Mouse (Mus musculus) midbrain, postnatal 0 days (tissue): ENCODE data around the gene Serpinb6e. TPM values are rescaled to one million over a fixed set of nuclear protein-coding genes. Genes with fewer than 3 reads are reported as not detected.
A peak's percentile ranks its signal among the peaks of the same experiment; 100 is the strongest.

Experiments used
- ATAC-seq: fragments of 200-750 bp; cut with Nextera tagmentation; 2 replicates; pipeline ENCODE4 v1.8.0; 2017; ENCODE audit warnings: moderate number of reproducible peaks, mild to moderate bottlenecking, moderate TSS enrichment, moderate library complexity; ENCODE audit not compliant: low FRiP score
- DNase-seq: peaks from one replicate; pipeline ENCODE4 v3.0.0-alpha.2; 2015; ENCODE audit warnings: low spot score
- H3K27ac ChIP-seq: fragments of 300-500 bp; sonication (generic); 2 replicates; pipeline ENCODE4 v1.5.1; 2014; ENCODE audit warnings: low read depth, mild to moderate bottlenecking, low read length, mixed read lengths
- H3K27me3 ChIP-seq: fragments of 300-500 bp; sonication (generic); 2 replicates; pipeline ENCODE4 v1.6.1; 2014; ENCODE audit warnings: low read length, control low read depth, mixed read lengths; ENCODE audit not compliant: insufficient read depth
- H3K36me3 ChIP-seq: fragments of 300-500 bp; sonication (generic); 2 replicates; pipeline ENCODE4 v1.6.1; 2014; ENCODE audit warnings: low read length, control low read depth, mixed read lengths; ENCODE audit not compliant: insufficient read depth
- H3K4me1 ChIP-seq: fragments of 300-500 bp; sonication (generic); 2 replicates; pipeline ENCODE4 v1.6.1; 2014; ENCODE audit warnings: mild to moderate bottlenecking, control low read depth, antibody characterized with exemption, low read length, mixed read lengths; ENCODE audit not compliant: insufficient read depth
- H3K4me2 ChIP-seq: fragments of 300-500 bp; sonication (generic); 2 replicates; pipeline ENCODE4 v1.6.1; 2014; ENCODE audit warnings: low read depth, mild to moderate bottlenecking, low read length, mixed read lengths; ENCODE audit not compliant: poor library complexity, severe bottlenecking
- H3K4me3 ChIP-seq: fragments of 300-500 bp; sonication (generic); 2 replicates; pipeline ENCODE4 v1.5.1; 2014; ENCODE audit warnings: low read depth, mild to moderate bottlenecking, low read length, moderate library complexity
- H3K9ac ChIP-seq: fragments of 300-500 bp; sonication (generic); replicated peaks from 2 replicates; pipeline ENCODE4 v1.6.1; 2014; ENCODE audit warnings: mild to moderate bottlenecking, low read length, moderate library complexity, mixed read lengths; ENCODE audit not compliant: poor library complexity, severe bottlenecking
- H3K9me3 ChIP-seq: fragments of 300-500 bp; sonication (generic); 2 replicates; pipeline ENCODE4 v1.6.1; 2016; ENCODE audit warnings: low read length, control low read depth
- CTCF ChIP-seq: IDR thresholded peaks from 2 replicates; pipeline ENCODE4 v1.5.1; 2016; ENCODE audit warnings: antibody characterized with exemption, mild to moderate bottlenecking
- WGBS: fragments of 180-500 bp; shearing (Covaris S2); extraction: QIAGEN DNeasy Blood & Tissue Kit; methylation state at CpG from one replicate; pipeline ENCODE4 v1.1.7; 2014; 5-methylcytosine and 5-hydroxymethylcytosine counted together
- polyA plus RNA-seq: library from polyadenylated mRNA; unstranded; fragments of >200 nt; fragmentation: Nextera tagmentation; extraction: Ambion mirVana; gene quantifications from 2 replicates; pipeline ENCODE4 v1.2.1, GENCODE M21; 2015
- total RNA-seq: library from RNA; depleted of rRNA; stranded (reverse); fragments of >200 nt; gene quantifications from 2 replicates; pipeline ENCODE4 v1.2.3, GENCODE M21; 2014; rRNA removed

Serpinb6e gene
- not detected in 2 replicates for total RNA-seq
- polyA plus RNA-seq = not detected in 2 replicates

DNA sequence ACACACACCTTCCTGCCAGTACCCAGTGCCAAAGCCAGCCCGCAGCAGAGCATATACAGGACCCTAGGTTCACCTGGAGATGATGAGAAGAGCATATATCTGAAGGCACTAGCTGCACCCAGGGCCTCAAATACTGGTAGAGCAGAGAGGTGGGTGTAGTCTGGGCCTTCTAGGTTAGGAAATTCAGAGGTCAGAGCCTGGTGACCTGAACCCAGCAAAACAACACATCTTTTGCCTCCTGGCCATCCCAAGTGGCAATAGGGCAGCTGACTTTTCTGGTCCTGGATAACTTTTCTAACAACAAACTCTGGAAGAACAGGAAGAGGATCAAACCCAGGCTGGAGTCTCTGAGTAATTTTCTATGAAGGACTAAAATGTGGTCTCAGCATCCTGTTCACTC is at the start of gene Serpinb6e:
Serpinb6e (minus strand) TSS at position 101 of the 400 bp plus-strand sequence.
- Histone ChIP-seq H3K4me1 (no peaks in the 10 kb centered on the region), H3K9ac (no peak within 1 kb of the TSS), H3K27ac (no peak within 1 kb of the TSS), H3K36me3 (no peaks in the 10 kb centered on the region), H3K9me3 (no peaks in the 10 kb centered on the region), H3K27me3 (no peaks in the 10 kb centered on the region), H3K4me3 (no peak within 1 kb of the TSS), H3K4me2 (no peak within 1 kb of the TSS)
- 57% methylated on average over 1 of the region's 1 CpGs for WGBS
- TF ChIP-seq CTCF = no peak
- DNase-seq = no peak
- ATAC-seq = no peak

DNA sequence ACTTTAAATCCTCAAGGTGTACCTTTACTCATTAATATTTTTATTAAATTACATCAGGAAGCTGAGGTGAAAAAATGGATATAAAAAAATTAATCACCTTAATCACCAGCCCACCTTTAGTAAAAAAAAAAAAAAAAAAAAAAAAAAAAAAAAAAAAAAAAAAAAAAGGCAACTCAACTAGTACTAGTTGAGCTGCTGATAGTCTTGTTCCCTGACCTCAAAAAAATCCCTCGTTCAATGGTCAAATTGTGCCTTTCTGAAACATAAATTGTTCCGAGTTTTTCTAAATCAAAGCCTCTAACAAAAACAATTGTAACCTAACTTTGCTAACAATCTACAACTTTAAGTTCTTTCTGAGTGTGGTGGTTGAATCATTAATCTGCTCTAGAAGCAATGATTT is 12.5 kb downstream of the Serpinb6e start:
- Histone ChIP-seq H3K4me2 (no peak overlapping the region), H3K36me3 (no peaks in the 10 kb centered on the region), H3K27me3 (no peaks in the 10 kb centered on the region), H3K27ac (no peak overlapping the region), H3K9ac (no peak overlapping the region), H3K4me1 (no peaks in the 10 kb centered on the region), H3K4me3 (no peak overlapping the region), H3K9me3 (no peaks in the 10 kb centered on the region)
- DNase-seq (no peak), ATAC-seq (no peak)
- 79% methylated on average over 2 of the region's 2 CpGs for WGBS
- TF ChIP-seq CTCF = no peak

DNA sequence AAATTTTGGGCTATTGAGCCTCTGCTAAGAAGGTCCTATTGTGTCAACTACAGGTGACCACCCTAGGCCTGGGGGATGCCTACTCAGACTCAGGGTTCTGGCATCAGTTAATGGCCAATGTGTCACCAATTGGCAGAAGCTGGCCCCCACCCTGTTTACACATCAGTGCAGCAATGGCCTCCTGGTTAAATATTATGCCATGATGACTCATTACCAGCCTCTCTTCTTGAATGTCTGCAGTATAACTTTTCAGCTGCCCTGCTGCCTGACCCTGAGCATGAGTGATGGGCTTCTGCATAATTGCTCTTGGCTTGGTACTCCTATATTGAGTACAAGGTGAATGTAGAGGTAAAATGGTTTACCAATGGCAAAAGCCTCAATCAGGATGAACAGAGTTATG is 19.8 kb downstream of the Serpinb6e start:
- Histone ChIP-seq H3K4me1 (no peaks in the 10 kb centered on the region), H3K4me2 (no peak overlapping the region), H3K36me3 (no peaks in the 10 kb centered on the region), H3K4me3 (no peak overlapping the region), H3K27me3 (no peaks in the 10 kb centered on the region), H3K9me3 (no peaks in the 10 kb centered on the region), H3K27ac (no peak overlapping the region), H3K9ac (no peak overlapping the region)
- DNase-seq = no peak
- no peak for TF ChIP-seq CTCF
- no peak for ATAC-seq

DNA sequence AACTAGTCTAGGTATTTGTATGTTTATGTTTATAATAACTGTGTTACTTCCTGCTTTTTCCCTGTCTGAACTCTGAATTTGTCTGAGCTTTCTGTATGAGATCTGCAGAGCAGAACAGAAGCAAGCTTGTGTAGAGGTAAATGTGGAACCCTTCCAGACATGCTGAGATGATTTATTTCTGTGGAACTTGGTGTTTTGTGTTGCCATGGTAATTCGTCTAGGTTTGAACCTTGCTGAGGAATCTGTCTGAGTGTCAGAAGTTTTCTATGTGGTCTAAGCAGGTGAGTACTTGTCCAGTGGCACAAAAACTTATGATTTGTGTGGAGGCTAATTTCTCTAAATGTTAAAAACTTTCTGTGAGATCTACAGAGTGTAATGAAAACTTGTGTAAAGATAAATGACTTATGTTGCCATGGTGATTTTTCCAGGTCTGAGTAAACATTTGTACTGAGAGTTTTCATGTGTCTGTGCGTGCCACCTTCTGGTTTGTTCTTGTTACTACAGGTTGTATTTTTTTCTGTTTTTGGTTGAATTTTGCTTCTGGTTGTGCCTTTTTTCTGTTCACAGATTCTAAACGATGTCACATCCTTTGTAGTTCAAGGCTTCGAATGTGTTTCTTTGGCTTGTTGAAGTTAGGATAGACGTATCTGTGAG is 21.6 kb downstream of the Serpinb6e start:
- Histone ChIP-seq H3K9ac (no peak overlapping the region), H3K36me3 (no peaks in the 10 kb centered on the region), H3K4me1 (no peaks in the 10 kb centered on the region), H3K4me3 (no peak overlapping the region), H3K27me3 (no peaks in the 10 kb centered on the region), H3K27ac (no peak overlapping the region), H3K9me3 (no peaks in the 10 kb centered on the region), H3K4me2 (no peak overlapping the region)
- peak; percentile 62 for TF ChIP-seq CTCF
- peak; percentile 50 for DNase-seq
- 82% methylated on average over 5 of the region's 5 CpGs for WGBS
- ATAC-seq = 0 out of 2 replicates have a peak, but pooled peaks have one; percentile 44

Other genes with a start within 250 kb of the Serpinb6e start
- not detected in 2 replicates for gene Serpinb6d, start 182.0 kb downstream of the Serpinb6e start, total RNA-seq
- gene Serpinb6d, start 182.0 kb downstream of the Serpinb6e start, polyA plus RNA-seq = not detected in 2 replicates
- gene Serpinb6c, start 62.3 kb upstream of the Serpinb6e start, total RNA-seq = 0.38 and 5.4 TPM in 2 replicates
- gene Serpinb6c, start 62.3 kb upstream of the Serpinb6e start, polyA plus RNA-seq = 0.25 and 0.41 TPM in 2 replicates
- 5.9 and 9.8 TPM in 2 replicates for gene Nqo2, start 121.3 kb upstream of the Serpinb6e start, total RNA-seq
- gene Nqo2, start 121.3 kb upstream of the Serpinb6e start, polyA plus RNA-seq = 5.7 and 7.3 TPM in 2 replicates
- gene Ripk1, start 159.0 kb upstream of the Serpinb6e start, total RNA-seq = 7.4 and 10.4 TPM in 2 replicates
- gene Ripk1, start 159.0 kb upstream of the Serpinb6e start, polyA plus RNA-seq = 3.2 and 3.7 TPM in 2 replicates
- 49.7 and 58.5 TPM in 2 replicates for gene Serpinb6a, start 159.4 kb upstream of the Serpinb6e start, total RNA-seq
- 38.7 and 38.8 TPM in 2 replicates for gene Serpinb6a, start 159.4 kb upstream of the Serpinb6e start, polyA plus RNA-seq
- 37.0 and 42.7 TPM in 2 replicates for gene Bphl, start 194.2 kb upstream of the Serpinb6e start, total RNA-seq
- 46.4 and 47.7 TPM in 2 replicates for gene Bphl, start 194.2 kb upstream of the Serpinb6e start, polyA plus RNA-seq
- gene Tubb2a, start 234.6 kb upstream of the Serpinb6e start, total RNA-seq = 5,907 and 6,629 TPM in 2 replicates
- 4,276 and 4,687 TPM in 2 replicates for gene Tubb2a, start 234.6 kb upstream of the Serpinb6e start, polyA plus RNA-seq